Mouse (Mus musculus) gastrocnemius, postnatal 14 days (tissue): ENCODE measurements at regions not wholly inside any gene's neighbourhood (a gene's known extent, or its start where the extent isn't known, plus 50 kb on each side); places are given as distances from the start of the nearest gene placed in this dataset.
A peak's percentile ranks its signal among the peaks of the same experiment; 100 is the strongest.

Source experiments
- DNase-seq: peaks from one replicate; pipeline ENCODE4 v3.0.0; 2021; ENCODE audit warnings: mixed read lengths
- intact Hi-C: fragments of 180-260 bp; cut with DNase I; formaldehyde crosslinking; loops from one replicate; pipeline ENCODE4 v1.15.1; 2025; ENCODE audit warnings: low total_unique reads

DNA sequence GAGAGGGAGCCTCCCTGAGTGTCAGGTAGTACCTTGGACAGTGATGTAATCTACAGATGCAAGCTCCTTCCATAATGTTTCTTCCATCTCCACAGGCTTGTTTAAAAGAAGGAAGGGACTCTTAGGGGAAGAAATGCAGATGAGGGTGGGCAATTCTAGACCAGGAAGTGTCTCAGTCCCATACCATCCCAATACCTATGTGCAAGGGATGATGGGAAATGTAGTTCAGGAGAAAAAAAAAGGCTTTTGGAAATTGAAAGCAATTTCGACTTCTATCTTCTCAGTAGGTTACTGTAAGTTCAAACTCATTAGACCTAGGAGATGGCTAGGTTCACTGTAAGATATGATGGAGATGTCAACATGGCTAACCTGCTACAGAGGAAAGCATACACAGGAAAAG, 68.3 kb downstream of the Cd83 start:
- DNase-seq = no peak
- intact Hi-C loops = no loop called here

GRCm38 (mm10) chr13:43854973-43855372, 70.4 kb downstream of the Cd83 start:
- no peak for DNase-seq
- intact Hi-C loops = no loop called here

- DNase-seq = no peak
- intact Hi-C loops = no loop called here
Observed at GRCm38 (mm10) chr13:43860932-43861331, 76.4 kb downstream of the Cd83 start.

- intact Hi-C loops = no loop called here
Observed at GRCm38 (mm10) chr13:43861424-43861823, 76.8 kb downstream of the Cd83 start.

DNA sequence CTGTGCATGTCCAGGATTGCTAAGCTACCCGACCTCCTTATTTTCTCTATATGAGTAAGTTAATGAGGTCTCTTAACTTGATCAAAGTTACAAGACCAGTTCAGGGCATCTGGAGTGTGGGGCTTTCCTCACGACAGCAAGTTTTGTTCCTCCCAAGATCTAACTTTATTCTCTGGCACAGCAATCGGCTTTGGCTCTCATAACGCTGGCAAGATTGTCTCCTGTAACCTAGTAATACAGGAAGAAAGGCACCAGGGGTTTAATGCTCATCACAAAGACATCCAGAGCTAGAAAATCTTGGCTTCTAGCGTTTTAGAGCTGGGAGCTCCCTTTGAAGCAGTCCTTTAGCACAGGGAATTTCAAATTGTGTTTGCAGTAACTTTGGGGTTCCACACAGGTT, 77.5 kb downstream of the Cd83 start:
- DNase-seq = no peak
- intact Hi-C loops = no loop called here

More at GRCm38 (mm10) chr13:43861424-43861823, 76.8 kb downstream of the Cd83 start:
- DNase-seq = no peak

- no peak for DNase-seq
- intact Hi-C loops = no loop called here
Observed at GRCm38 (mm10) chr13:43862586-43862985, 78.0 kb downstream of the Cd83 start.

GRCm38 (mm10) chr13:43863581-43864100, 79.1 kb downstream of the Cd83 start:
- DNase-seq = no peak
- intact Hi-C loops = no loop called here

DNA sequence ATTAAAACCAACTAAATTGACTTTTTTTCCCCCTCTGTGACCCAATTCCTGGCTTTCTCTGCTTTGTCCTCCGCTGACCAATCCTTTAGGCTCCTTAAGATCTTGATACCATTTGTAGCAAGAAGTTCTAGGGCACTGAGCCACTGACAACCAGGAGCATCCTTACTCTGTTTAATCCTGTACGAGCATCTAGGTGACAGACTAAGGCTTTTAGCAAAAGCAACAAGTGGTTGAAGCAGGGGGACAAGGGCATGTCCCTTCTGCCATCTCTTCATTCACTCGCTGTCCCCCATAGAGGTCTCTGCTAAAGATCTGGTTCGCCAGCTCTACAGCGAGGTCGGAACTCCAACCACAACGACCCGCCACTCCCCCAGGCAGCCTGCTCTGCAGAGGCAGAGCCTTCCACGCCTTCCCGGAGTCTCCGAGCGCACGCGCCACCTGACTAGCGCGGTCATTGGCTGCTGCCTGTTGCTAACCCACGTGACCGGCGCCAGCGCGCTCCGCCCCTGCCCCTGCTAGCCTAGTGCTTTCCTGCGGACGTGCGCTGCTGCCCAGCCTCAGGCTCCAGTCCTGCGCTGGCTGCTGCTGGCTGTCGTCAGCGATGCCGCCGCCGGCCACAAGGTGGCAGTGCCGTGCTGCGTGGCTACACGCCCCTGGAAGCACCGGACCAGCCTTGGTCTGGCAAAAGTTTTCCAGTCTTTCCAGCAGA, 79.7 kb downstream of the Cd83 start:
- DNase-seq = peak; percentile 99
- intact Hi-C loops = no loop called here

DNA sequence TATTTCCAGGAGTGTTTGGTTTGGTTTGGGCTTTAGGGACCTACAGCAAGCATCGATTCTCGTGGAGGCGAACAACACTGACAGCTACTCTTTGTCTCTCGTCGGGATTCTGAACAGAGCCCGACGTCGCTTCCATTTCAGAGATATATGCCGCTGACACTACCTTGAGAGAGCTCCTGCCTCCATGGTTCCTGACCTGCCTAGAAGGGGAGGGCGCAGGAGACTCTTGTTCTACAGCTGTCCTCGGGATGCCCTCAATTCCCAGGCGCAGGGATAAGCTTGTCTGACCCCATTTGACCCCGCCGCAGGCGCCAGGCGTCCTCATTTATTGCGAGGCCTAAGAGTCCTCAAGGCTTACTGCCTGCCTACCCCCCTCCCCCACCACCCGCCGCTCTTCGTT, 80.5 kb downstream of the Cd83 start:
- peak; percentile 65 for DNase-seq

GRCm38 (mm10) chr13:43875895-43876294, 91.3 kb downstream of the Cd83 start:
- no peak for DNase-seq
- intact Hi-C loops = no loop called here

More for the DNA sequence above, 80.5 kb downstream of the Cd83 start:
- intact Hi-C loops = no loop called here

GRCm38 (mm10) chr13:43887284-43887683, 102.7 kb downstream of the Cd83 start:
- DNase-seq = no peak
- intact Hi-C loops = no loop called here

GRCm38 (mm10) chr13:43891928-43892327, 107.4 kb downstream of the Cd83 start:
- intact Hi-C loops = no loop called here
- no peak for DNase-seq

GRCm38 (mm10) chr13:43895990-43896389, 111.4 kb downstream of the Cd83 start:
- intact Hi-C loops = no loop called here
- DNase-seq = no peak

- intact Hi-C loops = no loop called here
- no peak for DNase-seq
Observed at GRCm38 (mm10) chr13:43897046-43897445, 112.5 kb downstream of the Cd83 start.

DNA sequence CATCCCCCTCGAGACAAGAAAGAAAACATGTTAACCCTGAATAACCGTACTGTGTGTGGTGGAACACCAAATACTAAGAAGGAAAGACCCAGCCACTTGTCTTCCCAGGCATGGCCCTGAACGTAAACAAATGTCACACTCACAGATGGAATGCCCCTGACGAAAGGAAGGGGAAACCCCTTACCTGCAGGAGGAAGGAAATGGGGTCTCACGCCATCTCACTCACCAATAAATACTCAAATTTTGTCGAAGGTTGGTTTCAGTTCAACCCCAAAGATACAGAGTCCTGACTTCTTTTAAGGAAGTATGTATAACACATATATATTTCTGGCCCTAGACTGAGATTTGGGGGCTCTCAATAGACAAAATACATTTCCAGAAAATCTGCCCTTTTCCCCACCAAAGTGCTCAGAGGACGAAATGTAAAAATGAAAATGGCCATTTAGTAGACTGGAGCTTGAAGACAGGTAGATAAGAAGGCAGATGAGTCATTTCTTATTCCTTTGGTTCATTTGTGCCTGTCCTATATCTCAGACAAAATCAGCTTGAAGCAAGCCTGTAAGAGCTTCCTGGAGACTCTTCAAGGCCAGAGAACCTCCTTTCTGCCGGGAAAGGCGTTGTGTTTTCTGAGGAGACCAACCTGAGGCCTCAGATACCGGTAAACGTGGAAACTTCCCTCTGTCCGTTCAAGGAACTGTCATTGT, 114.1 kb downstream of the Cd83 start:
- DNase-seq = no peak
- intact Hi-C loops = no loop called here

- DNase-seq = no peak
- intact Hi-C loops = no loop called here
Observed at GRCm38 (mm10) chr13:43900115-43900514, 115.5 kb downstream of the Cd83 start.

- intact Hi-C loops = no loop called here
- DNase-seq = peak; percentile 18
Observed at GRCm38 (mm10) chr13:43900758-43901157, 116.2 kb downstream of the Cd83 start.

DNA sequence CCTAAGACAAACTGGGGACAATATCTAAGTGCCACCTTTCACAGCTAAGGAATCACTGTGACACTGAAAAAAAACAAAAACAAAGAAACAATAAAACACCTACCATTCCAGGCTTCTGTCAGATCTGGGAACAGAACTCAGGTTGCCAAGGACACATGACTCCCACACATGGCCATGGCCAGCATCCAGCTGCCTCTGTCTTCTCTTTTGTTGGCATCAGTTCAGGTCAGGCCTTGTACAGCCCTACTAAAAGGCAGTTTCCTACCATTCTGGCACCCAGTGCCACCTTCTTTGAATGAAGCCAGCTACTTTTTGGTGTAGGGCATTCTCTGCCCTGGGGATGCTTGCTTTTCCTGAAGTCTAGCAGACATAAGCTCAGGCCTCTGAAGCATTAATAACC, 118.8 kb downstream of the Cd83 start:
- intact Hi-C loops = no loop called here
- DNase-seq = no peak

DNA sequence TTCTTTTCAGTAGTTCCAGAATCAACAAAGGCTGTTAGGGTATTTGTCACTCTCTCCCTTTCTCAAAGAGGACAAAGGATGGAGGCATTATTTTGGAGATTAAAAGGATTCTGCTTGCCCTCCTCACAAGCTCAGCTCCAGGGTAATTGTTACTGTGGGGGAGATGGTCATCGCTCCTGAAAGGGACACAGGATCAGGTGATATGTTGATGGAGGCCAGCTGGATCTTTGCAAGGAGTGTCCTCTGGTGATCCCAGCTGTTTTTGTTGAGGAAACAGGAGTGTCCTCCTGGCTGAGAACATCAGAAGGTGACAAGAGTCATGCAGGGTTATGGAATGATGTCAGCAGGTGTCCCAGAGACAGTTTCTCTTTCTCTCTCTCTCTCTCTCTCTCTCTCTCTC, 119.7 kb downstream of the Cd83 start:
- DNase-seq = no peak
- intact Hi-C loops = no loop called here

DNA sequence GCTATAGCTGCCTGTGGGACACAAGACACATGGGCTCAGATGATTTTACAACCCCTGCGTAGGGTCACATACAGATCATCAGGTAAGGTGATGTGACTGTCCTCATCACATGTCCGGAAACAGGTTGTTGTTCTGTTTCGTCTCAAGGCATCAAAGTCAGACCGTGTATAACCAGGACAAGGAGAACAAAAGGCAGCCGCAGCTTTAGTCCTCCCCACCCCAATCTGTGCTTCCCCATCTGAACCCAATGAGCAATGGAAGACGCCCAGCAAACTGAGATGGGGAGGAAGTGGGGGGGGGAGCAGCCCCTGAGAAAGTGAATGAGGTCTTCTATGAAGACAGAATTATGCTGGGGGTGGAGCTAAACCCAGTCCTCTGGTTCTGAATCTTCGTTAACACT, 121.7 kb downstream of the Cd83 start:
- intact Hi-C loops = no loop called here
- DNase-seq = no peak

DNA sequence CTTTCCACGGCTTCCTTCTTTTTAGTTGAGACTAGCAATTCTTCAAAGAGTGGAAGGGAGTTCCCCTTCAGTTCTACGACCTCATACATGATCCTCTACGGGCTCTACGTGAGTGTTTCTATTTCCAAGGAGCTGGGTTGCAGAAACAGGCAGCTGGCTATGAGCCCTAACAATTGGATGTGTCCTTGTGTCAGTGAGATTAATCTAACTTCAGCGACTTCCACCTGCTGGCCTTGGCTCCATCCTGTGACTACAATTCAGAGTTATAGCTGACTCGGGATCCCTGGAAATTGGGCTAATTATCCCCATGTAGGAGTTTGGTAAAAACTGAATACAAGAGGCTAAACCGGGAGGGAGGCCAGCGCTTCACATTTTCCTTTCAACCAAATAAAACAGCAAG, 122.8 kb downstream of the Cd83 start:
- intact Hi-C loops = no loop called here

More for the DNA sequence above, 122.8 kb downstream of the Cd83 start:
- no peak for DNase-seq
